Mouse (Mus musculus) G1E (cell line): ENCODE measurements at regions not wholly inside any gene's neighbourhood (a gene's known extent, or its start where the extent isn't known, plus 50 kb on each side); places are given as distances from the start of the nearest gene placed in this dataset.

Experiments used
- CTCF ChIP-seq: IDR thresholded peaks from 2 replicates; pipeline ENCODE4 v1.5.1; 2012; ENCODE audit warnings: low read depth, low read length, inconsistent platforms, mixed read lengths
- TAL1 ChIP-seq: conservative IDR thresholded peaks from 2 replicates; pipeline ENCODE4 v1.6.1; 2012; ENCODE audit warnings: low read depth, low read length, inconsistent platforms, mixed read lengths

- TF ChIP-seq TAL1: no peak
- TF ChIP-seq CTCF: no peak
Measured at GRCm38 (mm10) chr17:75646982-75647381, 95.2 kb upstream of the Fam98a start.
